Comparison of ENCODE assay signal across 22 mouse cellular contexts in genomic region chr4:140695675-140696585, GRCm38 (mm10). TPM values are rescaled to one million over a fixed set of nuclear protein-coding genes. Genes with fewer than 3 reads are reported as not detected.
DNase-seq lines count a peak whose midpoint lies in the region; ATAC-seq and TF ChIP-seq lines count a peak whose summit lies in the region.
"Had no signal": no experiment of that assay in that cellular context is flagged by ENCODE, and none has a peak within 500 bp of the region (broad histone marks: within the 10 kb centered on the region; RNA-seq: fewer than 3 reads in every experiment).

No protein-coding gene starts in this region.

- TF ChIP-seq CTCF in CH12.LX (conservative IDR thresholded peaks at IDR 0.05 in 1 of 2, IDR thresholded peaks at IDR 0.05 in 1 of 2; ENCODE audit: low read depth in 2 of 2, low read length in 2 of 2), result no peak
- no peak for TF ChIP-seq CTCF in heart, adult 2 months (IDR thresholded peaks at IDR 0.05)

- no peaks in the 10 kb centered on the region for H3K9me3 ChIP-seq in CH12.LX (replicated peaks; ENCODE audit: low read length)
- no peaks in the 10 kb centered on the region for H3K9me3 ChIP-seq in heart, embryonic 11.5 days (replicated peaks; ENCODE audit: control insufficient read depth, low read length)
- H3K9me3 ChIP-seq: hindbrain, embryonic 12.5 days; stomach, embryonic 15.5 days had no signal

- no peaks in the 10 kb centered on the region for H3K79me2 ChIP-seq in CH12.LX (replicated peaks; ENCODE audit: control insufficient read depth, extremely low read depth, insufficient read depth, poor library complexity, severe bottlenecking)
- H3K79me2 ChIP-seq in heart, adult 2 months (replicated peaks; ENCODE audit: control insufficient read depth, insufficient read depth, low read length), result no peaks in the 10 kb centered on the region

- no peak for TF ChIP-seq RAD21 in CH12.LX (IDR thresholded peaks at IDR 0.05; ENCODE audit: low read depth, low read length)

- no peak overlapping the region for H3K4me3 ChIP-seq in CH12.LX (replicated peaks in 1 of 3; ENCODE audit: low read depth in 2 of 3, low read length in 2 of 3, poor library complexity in 1 of 3)
- H3K4me3 ChIP-seq in heart, embryonic 11.5 days (ENCODE audit: low read depth, low read length), result no peak overlapping the region
- no peak overlapping the region for H3K4me3 ChIP-seq in heart, adult 2 months
- H3K4me3 ChIP-seq: hindbrain, embryonic 12.5 days; stomach, embryonic 15.5 days had no signal

- WGBS in heart, embryonic 11.5 days (ENCODE audit: insufficient replicate concordance), result 62% methylated on average over 14 of the region's 14 CpGs
- 53% methylated on average over 14 of the region's 14 CpGs for WGBS in heart, adult 2 months

- H3K4me2 ChIP-seq in CH12.LX (ENCODE audit: insufficient read depth, low read depth, poor library complexity, severe bottlenecking), result peak overlapping the region; percentile 42; the same call in 1 of the 2 replicates
- no peak overlapping the region for H3K4me2 ChIP-seq in heart, embryonic 11.5 days
- H3K4me2 ChIP-seq: hindbrain, embryonic 12.5 days; stomach, embryonic 15.5 days had no signal

- intact Hi-C loops in heart, adult 2 months (cut with DNase I), result no loop called here

- peak; percentile 40 for ATAC-seq in megakaryocyte progenitor cell, adult 5-6 weeks (replicated peaks; ENCODE audit: poor library complexity)
- ATAC-seq in heart, embryonic 11.5 days (replicated peaks; ENCODE audit: insufficient number of reproducible peaks, low FRiP score, low TSS enrichment), result no peak
- ATAC-seq: inflammation-experienced regulatory T-cells, adult 6 months; lung, postnatal 0 days had no signal

- dilution Hi-C loops in CH12.LX (cut with MboI; ENCODE audit: extremely low pct_ligation_motif_present, extremely low pct_unique_long_range_greater_than_20kb, low sequenced_read_pairs), result no loop called here

- H3K27me3 ChIP-seq in CH12.LX (replicated peaks), result no peaks in the 10 kb centered on the region
- peaks cover 15% of the 10 kb centered on the region for H3K27me3 ChIP-seq in heart, embryonic 11.5 days (ENCODE audit: control insufficient read depth, insufficient read depth, low read length)
- no peaks in the 10 kb centered on the region for H3K27me3 ChIP-seq in heart, adult 2 months (ENCODE audit: control insufficient read depth, insufficient read depth, low read length)
- H3K27me3 ChIP-seq: stomach, embryonic 15.5 days had no signal

- peak; percentile 50 for TF ChIP-seq EP300 in CH12.LX (IDR thresholded peaks at IDR 0.05; ENCODE audit: low read length)
- no peak for TF ChIP-seq EP300 in heart, adult 2 months (IDR thresholded peaks at IDR 0.05; ENCODE audit: insufficient read depth, low read depth, low read length)

- in situ Hi-C loops in CH12.LX (cut with MboI; ENCODE audit: low pct_ligation_motif_present, low pct_unique_long_range_greater_than_20kb, low sequenced_read_pairs), result no loop called here

- H3K27ac ChIP-seq in CH12.LX (ENCODE audit: insufficient read depth, low read depth), result peak overlapping the region; percentile 17; the same call in 1 of the 2 replicates
- no peak overlapping the region for H3K27ac ChIP-seq in heart, embryonic 11.5 days (ENCODE audit: low read depth, low read length)
- H3K27ac ChIP-seq in heart, adult 2 months, result no peak overlapping the region
- H3K27ac ChIP-seq: hindbrain, embryonic 12.5 days; stomach, embryonic 15.5 days had no signal

- H3K9ac ChIP-seq in CH12.LX (ENCODE audit: insufficient read depth, low read depth), result no peak overlapping the region
- no peak overlapping the region for H3K9ac ChIP-seq in heart, embryonic 11.5 days (ENCODE audit: low read depth, low read length)
- H3K9ac ChIP-seq in heart, adult 2 months (ENCODE audit: low read depth, low read length), result no peak overlapping the region
- H3K9ac ChIP-seq: hindbrain, embryonic 12.5 days; stomach, embryonic 15.5 days had no signal

- peaks cover 11 to 62% of the 10 kb centered on the region in 2 experiments for H3K4me1 ChIP-seq in CH12.LX (ENCODE audit: control insufficient read depth in 1 of 2, insufficient read depth in 2 of 2)
- peaks cover 11% of the 10 kb centered on the region for H3K4me1 ChIP-seq in heart, embryonic 11.5 days (ENCODE audit: control insufficient read depth, insufficient read depth, low read length)
- H3K4me1 ChIP-seq in heart, adult 2 months (ENCODE audit: control insufficient read depth, insufficient read depth, low read length), result peaks cover 5% of the 10 kb centered on the region

- H3K36me3 ChIP-seq in CH12.LX (replicated peaks in 1 of 2; ENCODE audit: control insufficient read depth in 1 of 2, insufficient read depth in 1 of 2, low read length in 1 of 2), result no peaks in the 10 kb centered on the region
- no peaks in the 10 kb centered on the region for H3K36me3 ChIP-seq in heart, embryonic 11.5 days (ENCODE audit: control insufficient read depth, insufficient read depth, low read length)
- H3K36me3 ChIP-seq in heart, adult 2 months (ENCODE audit: control insufficient read depth, insufficient read depth, low read length), result no peaks in the 10 kb centered on the region
- H3K36me3 ChIP-seq: hindbrain, embryonic 12.5 days; stomach, embryonic 15.5 days had no signal

- DNase-seq in CH12.LX (ENCODE audit: extremely low read depth) (peak; percentile 83), MN1 (ENCODE audit: low spot score) (peak; percentile 65), liver (peak; percentile 79)
- DNase-seq in frontal cortex, postnatal 36 days (ENCODE audit: low spot score in 2 of 2), result no peak
- DNase-seq in heart, adult 2 months, result no peak
- DNase-seq: cerebellum, postnatal 10 days; gastrocnemius, postnatal 14 days; kidney, adult 9 months; kidney, postnatal 4 days; retina, postnatal 1 day had no signal

- no peak for TF ChIP-seq POLR2A in CH12.LX (IDR thresholded peaks at IDR 0.05; ENCODE audit: low read depth, low read length)
- no peak for TF ChIP-seq POLR2A in heart, adult 2 months (IDR thresholded peaks at IDR 0.05; ENCODE audit: insufficient read depth, low read depth, low read length)

TF ChIP-seq in CH12.LX, 34 proteins besides CTCF, POLR2A, EP300 and RAD21 (continues in another document):
- TF ChIP-seq IRF4 (IDR thresholded peaks at IDR 0.05; ENCODE audit: low read depth, low read length), result peak; percentile 88
- no peak for TF ChIP-seq MAFK (IDR thresholded peaks at IDR 0.05; ENCODE audit: insufficient replicate concordance, low read length)
- peak; percentile 52 for TF ChIP-seq USF2 (conservative IDR thresholded peaks at IDR 0.05; ENCODE audit: low read depth, low read length)
- TF ChIP-seq TBP (conservative IDR thresholded peaks at IDR 0.05; ENCODE audit: low read depth, low read length), result 0 out of 2 replicates have a peak, but pooled peaks have one; percentile 16
- peak; percentile 19; the same call in 1 of the 2 replicates for TF ChIP-seq TCF12 (IDR thresholded peaks at IDR 0.05; ENCODE audit: low read depth, low read length)
- TF ChIP-seq E2F4 (IDR thresholded peaks at IDR 0.05; ENCODE audit: insufficient replicate concordance, low read depth, low read length), result no peak
- TF ChIP-seq MYC (IDR thresholded peaks at IDR 0.05; ENCODE audit: low read depth, low read length), result peak; percentile 98
- peak; percentile 88 for TF ChIP-seq MXI1 (IDR thresholded peaks at IDR 0.05; ENCODE audit: low read depth, low read length)
- TF ChIP-seq NELFE (IDR thresholded peaks at IDR 0.05; ENCODE audit: low read depth, low read length), result no peak
- no peak for TF ChIP-seq POLR2AphosphoS2 (IDR thresholded peaks at IDR 0.05; ENCODE audit: low read depth, low read length)
- TF ChIP-seq NRF1 (IDR thresholded peaks at IDR 0.05; ENCODE audit: low read depth, low read length), result no peak
- TF ChIP-seq KAT2A (IDR thresholded peaks at IDR 0.05; ENCODE audit: insufficient replicate concordance, low read length), result no peak
- TF ChIP-seq CHD1 (IDR thresholded peaks at IDR 0.05; ENCODE audit: low read depth, low read length), result no peak
- no peak for TF ChIP-seq ELF1 (IDR thresholded peaks at IDR 0.05; ENCODE audit: low read depth, low read length)
- no peak for TF ChIP-seq SMC3 (IDR thresholded peaks at IDR 0.05; ENCODE audit: low read depth, low read length)
- TF ChIP-seq USF1 (IDR thresholded peaks at IDR 0.05; ENCODE audit: low read depth, low read length), result peak; percentile 59
- TF ChIP-seq BHLHE40 (IDR thresholded peaks at IDR 0.05; ENCODE audit: low read depth, low read length), result peak; percentile 64
- TF ChIP-seq ZC3H11A (IDR thresholded peaks at IDR 0.05; ENCODE audit: low read depth, low read length), result no peak
- TF ChIP-seq SIN3A (IDR thresholded peaks at IDR 0.05; ENCODE audit: low read length), result peak; percentile 61
- peak; percentile 26; the same call in 1 of the 2 replicates for TF ChIP-seq MEF2A (IDR thresholded peaks at IDR 0.05; ENCODE audit: borderline replicate concordance, low read depth, low read length)

RNA-seq across cellular contexts. Expression of gene Rcc2, which starts 4.4 kb away (rescaled TPM):
- 244 and 249 TPM in 2 replicates for total RNA-seq in CH12.LX (2012; rRNA removed)
- 187 TPM in 2 replicates for total RNA-seq in CH12.LX (2014; rRNA removed)
- 319 and 348 TPM in 2 replicates for polyA plus RNA-seq in CH12.LX (2012; ENCODE audit: insufficient read length, low read depth)
- 76.5 and 77.3 TPM in 2 replicates for total RNA-seq in megakaryocyte progenitor cell, adult 5-6 weeks (2015)
- 152 and 159 TPM in 2 replicates for total RNA-seq in megakaryocyte progenitor cell, adult 5-6 weeks (2017)
- 23.3 and 24.6 TPM in 2 replicates for polyA plus RNA-seq in heart, embryonic 11.5 days (2014; fragmentation: Nextera tagmentation; extraction: Ambion mirVana)
- total RNA-seq in heart, adult 2 months (2021), result 10 to 100 TPM; 13.7 to 14.2 TPM
- 12.4 and 14.1 TPM in 2 replicates for polyA plus RNA-seq in heart, adult 2 months (2012; rRNA removed)

RNA-seq across cellular contexts. Expression of gene Arhgef10l, which starts 30.1 kb away (rescaled TPM):
- total RNA-seq in CH12.LX (2012; rRNA removed) (4.5 and 5.9 TPM in 2 replicates), CH12.LX (2014; rRNA removed) (9.7 and 10.2 TPM in 2 replicates)
- 14.6 and 15.8 TPM in 2 replicates for polyA plus RNA-seq in CH12.LX (2012; ENCODE audit: insufficient read length, low read depth)
- 1.1 and 3.8 TPM in 2 replicates for total RNA-seq in megakaryocyte progenitor cell, adult 5-6 weeks (2015)
- total RNA-seq in megakaryocyte progenitor cell, adult 5-6 weeks (2017), result 2.6 and 8.5 TPM in 2 replicates
- polyA plus RNA-seq in heart, embryonic 11.5 days (2014; fragmentation: Nextera tagmentation; extraction: Ambion mirVana), result 9.7 and 12.9 TPM in 2 replicates
- total RNA-seq in heart, adult 2 months (2021), result 10 to 100 TPM; 61.0 to 74.4 TPM
- polyA plus RNA-seq in heart, adult 2 months (2012; rRNA removed), result 54.7 and 75.6 TPM in 2 replicates

RNA-seq across cellular contexts. Expression of gene Padi6, which starts 46.5 kb away (rescaled TPM):
- not detected in 2 replicates for total RNA-seq in CH12.LX (2012; rRNA removed)
- total RNA-seq in CH12.LX (2014; rRNA removed), result not detected in 2 replicates
- 0.25 TPM in 1 of 2 replicates, not detected in the other for polyA plus RNA-seq in CH12.LX (2012; ENCODE audit: insufficient read length, low read depth)
- not detected in 2 replicates for total RNA-seq in megakaryocyte progenitor cell, adult 5-6 weeks (2015)
- total RNA-seq in megakaryocyte progenitor cell, adult 5-6 weeks (2017), result not detected in 2 replicates
- not detected in 2 replicates for polyA plus RNA-seq in heart, embryonic 11.5 days (2014; fragmentation: Nextera tagmentation; extraction: Ambion mirVana)
- not detected for total RNA-seq in heart, adult 2 months (2021)
- polyA plus RNA-seq in heart, adult 2 months (2012; rRNA removed), result not detected in 2 replicates
- total RNA-seq: adrenal gland, adult 18-20 months; gastrocnemius, postnatal 14 days; heart, adult 8-10 months had no signal
- polyA plus RNA-seq: embryonic facial prominence, embryonic 11.5 days; heart, postnatal 0 days; inflammation-experienced regulatory T-cells, adult 6 months; limb, embryonic 14.5 days; lung, postnatal 0 days; small intestine, adult 2 months had no signal

Comparison
In these comparisons a context has a peak if more than half of its experiments do, and no peak if none do; other contexts are left out.
1. DNase-seq: peak in CH12.LX (single experiment), MN1 (single experiment) and liver (single experiment); none in frontal cortex, postnatal 36 days (0 of 2) and heart, adult 2 months (0 of 2).
2. RNA of gene Rcc2, which starts 4.4 kb away (total RNA-seq): 187 to 249 TPM in CH12.LX and 76.5 to 159 TPM in megakaryocyte progenitor cell, adult 5-6 weeks; 13.7 to 14.2 TPM in heart, adult 2 months; every median in the first group is over 4 times any median in the second.
3. RNA of gene Arhgef10l, which starts 30.1 kb away (total RNA-seq): 61.0 to 74.4 TPM in heart, adult 2 months; 4.5 to 10.2 TPM in CH12.LX and 1.1 to 8.5 TPM in megakaryocyte progenitor cell, adult 5-6 weeks; every median in the first group is over 4 times any median in the second.